Mouse (Mus musculus) forebrain, embryonic 12.5 days (tissue): ENCODE measurements at regions not wholly inside any gene's neighbourhood (a gene's known extent, or its start where the extent isn't known, plus 50 kb on each side); places are given as distances from the start of the nearest gene placed in this dataset.

Experiments used
- ATAC-seq: fragments of 200-750 bp; cut with Nextera tagmentation; 2 replicates; pipeline ENCODE4 v1.8.0; 2017; ENCODE audit warnings: moderate TSS enrichment; ENCODE audit not compliant: low FRiP score
- H3K27ac ChIP-seq: fragments of 300-500 bp; sonication (generic); 2 replicates; pipeline ENCODE4 v1.5.1; 2016; ENCODE audit warnings: mild to moderate bottlenecking
- H3K27me3 ChIP-seq: fragments of 300-500 bp; sonication (generic); 2 replicates; pipeline ENCODE4 v1.6.1; 2016; ENCODE audit warnings: mild to moderate bottlenecking
- H3K36me3 ChIP-seq: fragments of 300-500 bp; sonication (generic); replicated peaks from 2 replicates; pipeline ENCODE4 v1.6.1; 2016; ENCODE audit warnings: mild to moderate bottlenecking
- H3K4me1 ChIP-seq: fragments of 300-500 bp; sonication (generic); 2 replicates; pipeline ENCODE4 v1.6.1; 2016
- H3K4me2 ChIP-seq: fragments of 300-500 bp; sonication (generic); 2 replicates; pipeline ENCODE4 v1.6.1; 2016; ENCODE audit warnings: mild to moderate bottlenecking, moderate library complexity
- H3K4me3 ChIP-seq: fragments of 300-500 bp; sonication (generic); replicated peaks from 2 replicates; pipeline ENCODE4 v1.5.1; 2016; ENCODE audit warnings: mild to moderate bottlenecking
- H3K9ac ChIP-seq: fragments of 300-500 bp; sonication (generic); 2 replicates; pipeline ENCODE4 v1.6.1; 2016; ENCODE audit warnings: mild to moderate bottlenecking
- H3K9me3 ChIP-seq: fragments of 300-500 bp; sonication (generic); 2 replicates; pipeline ENCODE4 v1.6.1; 2016
- WGBS: fragments of 180-500 bp; shearing (Covaris S2); methylation state at CpG from one replicate; pipeline ENCODE4 v1.1.7; 2016; 5-methylcytosine and 5-hydroxymethylcytosine counted together

GRCm38 (mm10) chr6:51268931-51269330 is 163.5 kb upstream of the Nfe2l3 start:
- no peak overlapping the region for H3K9ac ChIP-seq
- H3K4me2 ChIP-seq = no peak overlapping the region
- H3K4me1 ChIP-seq = peaks cover 18% of the 10 kb centered on the region
- ATAC-seq = no peak
- no peaks in the 10 kb centered on the region for H3K9me3 ChIP-seq
- H3K27me3 ChIP-seq = peaks cover 24% of the 10 kb centered on the region
- no peak overlapping the region for H3K27ac ChIP-seq
- no peaks in the 10 kb centered on the region for H3K36me3 ChIP-seq
- 79% methylated on average over 5 of the region's 5 CpGs for WGBS
- no peak overlapping the region for H3K4me3 ChIP-seq

GRCm38 (mm10) chr6:51269617-51270016 is 162.9 kb upstream of the Nfe2l3 start:
- H3K4me2 ChIP-seq = peak overlapping the region; percentile 98
- 27% methylated on average over 10 of the region's 10 CpGs for WGBS
- H3K9ac ChIP-seq = no peak overlapping the region
- ATAC-seq = no peak
- H3K36me3 ChIP-seq = no peaks in the 10 kb centered on the region
- peak overlapping the region; percentile 61 for H3K4me3 ChIP-seq
- H3K27me3 ChIP-seq = peaks cover 26% of the 10 kb centered on the region
- H3K9me3 ChIP-seq = no peaks in the 10 kb centered on the region
- no peak overlapping the region for H3K27ac ChIP-seq
- H3K4me1 ChIP-seq = peaks cover 18% of the 10 kb centered on the region

- WGBS = under 1% methylated on average over 80 of the region's 80 CpGs
- Histone ChIP-seq H3K36me3 (no peaks in the 10 kb centered on the region), H3K9me3 (no peaks in the 10 kb centered on the region), H3K4me1 (peaks cover 18% of the 10 kb centered on the region), H3K4me2 (peak overlapping the region; percentile 98), H3K9ac (peak overlapping the region; percentile 63), H3K27me3 (peaks cover 26% of the 10 kb centered on the region), H3K27ac (no peak overlapping the region; the same call in 1 of the 2 replicates), H3K4me3 (peak overlapping the region; percentile 61)
- ATAC-seq = peak; percentile 87
Measured at GRCm38 (mm10) chr6:51270216-51271127, 162.0 kb upstream of the Nfe2l3 start.

- no peak; the same call in 1 of the 2 replicates for ATAC-seq
Measured at GRCm38 (mm10) chr6:51271128-51271480, 161.4 kb upstream of the Nfe2l3 start.

GRCm38 (mm10) chr6:51272136-51272736 is 160.2 kb upstream of the Nfe2l3 start:
- no peak overlapping the region for H3K4me3 ChIP-seq
- no peak overlapping the region for H3K27ac ChIP-seq
- no peak overlapping the region for H3K9ac ChIP-seq
- ATAC-seq = no peak
- no peaks in the 10 kb centered on the region for H3K36me3 ChIP-seq
- peaks cover 18% of the 10 kb centered on the region for H3K4me1 ChIP-seq
- peaks cover 26% of the 10 kb centered on the region for H3K27me3 ChIP-seq
- no peak overlapping the region for H3K4me2 ChIP-seq
- WGBS = 86% methylated on average over 19 of the region's 19 CpGs
- H3K9me3 ChIP-seq = no peaks in the 10 kb centered on the region

More at GRCm38 (mm10) chr6:51271128-51271480, 161.4 kb upstream of the Nfe2l3 start:
- H3K9ac ChIP-seq = no peak overlapping the region
- H3K4me2 ChIP-seq = peak overlapping the region; percentile 98
- no peak overlapping the region for H3K27ac ChIP-seq
- peaks cover 26% of the 10 kb centered on the region for H3K27me3 ChIP-seq
- WGBS = under 1% methylated on average over 17 of the region's 17 CpGs
- H3K9me3 ChIP-seq = no peaks in the 10 kb centered on the region
- H3K4me3 ChIP-seq = peak overlapping the region; percentile 61
- H3K36me3 ChIP-seq = no peaks in the 10 kb centered on the region
- H3K4me1 ChIP-seq = peaks cover 18% of the 10 kb centered on the region

GRCm38 (mm10) chr6:51279491-51279890 is 153.0 kb upstream of the Nfe2l3 start:
- no peaks in the 10 kb centered on the region for H3K36me3 ChIP-seq
- no peak overlapping the region for H3K27ac ChIP-seq
- 86% methylated on average over 10 of the region's 10 CpGs for WGBS
- H3K9me3 ChIP-seq = no peaks in the 10 kb centered on the region
- ATAC-seq = no peak
- H3K4me1 ChIP-seq = no peaks in the 10 kb centered on the region
- no peak overlapping the region for H3K9ac ChIP-seq
- no peak overlapping the region for H3K4me2 ChIP-seq
- no peak overlapping the region for H3K4me3 ChIP-seq
- H3K27me3 ChIP-seq = no peaks in the 10 kb centered on the region; the same call in 1 of the 2 replicates

GRCm38 (mm10) chr6:51280231-51280630 is 152.2 kb upstream of the Nfe2l3 start:
- no peak overlapping the region for H3K4me2 ChIP-seq
- no peaks in the 10 kb centered on the region; the same call in 1 of the 2 replicates for H3K27me3 ChIP-seq
- no peaks in the 10 kb centered on the region for H3K9me3 ChIP-seq
- ATAC-seq = no peak
- H3K4me1 ChIP-seq = no peaks in the 10 kb centered on the region
- no peak overlapping the region for H3K9ac ChIP-seq
- no peak overlapping the region for H3K27ac ChIP-seq
- 83% methylated on average over 7 of the region's 7 CpGs for WGBS
- no peak overlapping the region for H3K4me3 ChIP-seq
- no peaks in the 10 kb centered on the region for H3K36me3 ChIP-seq

GRCm38 (mm10) chr6:51283916-51284706 is 148.4 kb upstream of the Nfe2l3 start:
- Histone ChIP-seq H3K36me3 (no peaks in the 10 kb centered on the region), H3K4me1 (no peaks in the 10 kb centered on the region), H3K4me3 (no peak overlapping the region), H3K9ac (no peak overlapping the region), H3K27ac (no peak overlapping the region), H3K27me3 (no peaks in the 10 kb centered on the region), H3K4me2 (no peak overlapping the region), H3K9me3 (no peaks in the 10 kb centered on the region)
- 88% methylated on average over 11 of the region's 11 CpGs for WGBS
- no peak for ATAC-seq

GRCm38 (mm10) chr6:51284881-51285280 is 147.6 kb upstream of the Nfe2l3 start:
- Histone ChIP-seq H3K4me2 (no peak overlapping the region), H3K4me1 (no peaks in the 10 kb centered on the region), H3K27ac (no peak overlapping the region), H3K9me3 (no peaks in the 10 kb centered on the region), H3K4me3 (no peak overlapping the region), H3K27me3 (no peaks in the 10 kb centered on the region), H3K9ac (no peak overlapping the region), H3K36me3 (no peaks in the 10 kb centered on the region)
- 81% methylated on average over 9 of the region's 9 CpGs for WGBS
- ATAC-seq = no peak

- H3K4me2 ChIP-seq = no peak overlapping the region
- H3K4me3 ChIP-seq = no peak overlapping the region
- H3K27me3 ChIP-seq = no peaks in the 10 kb centered on the region
- no peaks in the 10 kb centered on the region for H3K36me3 ChIP-seq
- H3K9me3 ChIP-seq = no peaks in the 10 kb centered on the region
- no peaks in the 10 kb centered on the region for H3K4me1 ChIP-seq
- no peak overlapping the region for H3K9ac ChIP-seq
- no peak overlapping the region for H3K27ac ChIP-seq
- WGBS = 85% methylated on average over 2 of the region's 2 CpGs
- ATAC-seq = no peak
Measured at GRCm38 (mm10) chr6:51286836-51287235, 145.6 kb upstream of the Nfe2l3 start.

GRCm38 (mm10) chr6:51287383-51287782 is 145.1 kb upstream of the Nfe2l3 start:
- no peak overlapping the region for H3K4me3 ChIP-seq
- no peaks in the 10 kb centered on the region for H3K9me3 ChIP-seq
- H3K27ac ChIP-seq = no peak overlapping the region
- no peaks in the 10 kb centered on the region for H3K36me3 ChIP-seq
- H3K9ac ChIP-seq = no peak overlapping the region
- H3K4me1 ChIP-seq = no peaks in the 10 kb centered on the region
- H3K27me3 ChIP-seq = no peaks in the 10 kb centered on the region
- no peak for ATAC-seq
- 67% methylated on average over 2 of the region's 2 CpGs for WGBS
- no peak overlapping the region for H3K4me2 ChIP-seq

GRCm38 (mm10) chr6:51287807-51288206 is 144.7 kb upstream of the Nfe2l3 start:
- 78% methylated on average over 6 of the region's 6 CpGs for whole genome bisulfite sequencing
- ATAC-seq = no peak
- Histone ChIP-seq H3K27me3 (no peaks in the 10 kb centered on the region), H3K9ac (no peak overlapping the region), H3K9me3 (no peaks in the 10 kb centered on the region), H3K36me3 (no peaks in the 10 kb centered on the region), H3K4me2 (no peak overlapping the region), H3K27ac (no peak overlapping the region), H3K4me3 (no peak overlapping the region), H3K4me1 (no peaks in the 10 kb centered on the region)
